Mouse (Mus musculus): Measurements from ENCODE around the gene Terb1. TPM values are rescaled to one million over a fixed set of nuclear protein-coding genes. Genes with fewer than 3 reads are reported as not detected.

The Terb1 gene
- polyA plus RNA-seq (2015; fragmentation: Nextera tagmentation; extraction: Ambion mirVana): 0.11 and 0.13 TPM in 2 replicates

- 3% methylated on average over 63 of the region's 64 CpGs for WGBS
- no peaks in the 10 kb centered on the region for H3K4me1 ChIP-seq (ENCODE audit: control insufficient read depth, insufficient read depth, low read length)
- H3K9me3 ChIP-seq (replicated peaks; ENCODE audit: control insufficient read depth, low read length): no peaks in the 10 kb centered on the region
- H3K27ac ChIP-seq (ENCODE audit: low read length): no peak within 1 kb of the TSS
- peak within 1 kb of the TSS; percentile 97 for H3K4me2 ChIP-seq (ENCODE audit: low read depth, low read length)
- no peaks in the 10 kb centered on the region for H3K27me3 ChIP-seq (ENCODE audit: control insufficient read depth, insufficient read depth, low read length)
- H3K9ac ChIP-seq (ENCODE audit: low read length): peak within 1 kb of the TSS; percentile 79
- peak; percentile 75 for ATAC-seq (replicated peaks; ENCODE audit: extremely low read depth, insufficient read depth, low FRiP score)
- peaks cover 7% of the 10 kb centered on the region; the same call in 1 of the 2 replicates for H3K36me3 ChIP-seq (ENCODE audit: control insufficient read depth, insufficient read depth)
- peak within 1 kb of the TSS; percentile 64 for H3K4me3 ChIP-seq (ENCODE audit: low read length)
Observed at GRCm38 (mm10) chr8:104509061-104510006, at the start of gene Terb1. TSS of gene Terb1 (minus strand) at chr8:104509910.

- Histone ChIP-seq H3K9ac (ENCODE audit: low read length) (no peak overlapping the region), H3K4me1 (ENCODE audit: control insufficient read depth, insufficient read depth, low read length) (no peaks in the 10 kb centered on the region), H3K4me3 (ENCODE audit: low read length) (no peak overlapping the region), H3K27ac (ENCODE audit: low read length) (no peak overlapping the region), H3K36me3 (ENCODE audit: control insufficient read depth, insufficient read depth) (no peaks in the 10 kb centered on the region), H3K4me2 (ENCODE audit: low read depth, low read length) (no peak overlapping the region), H3K27me3 (ENCODE audit: control insufficient read depth, insufficient read depth, low read length) (0 out of 2 replicates have a peak, but pooled peaks cover 4% of the 10 kb centered on the region), H3K9me3 (replicated peaks; ENCODE audit: control insufficient read depth, low read length) (no peaks in the 10 kb centered on the region)
- WGBS: 39% methylated on average over 7 of the region's 7 CpGs
- no peak for ATAC-seq (replicated peaks; ENCODE audit: extremely low read depth, insufficient read depth, low FRiP score)
Observed at GRCm38 (mm10) chr8:104557226-104557625, 47.5 kb upstream of the Terb1 start.

GRCm38 (mm10) chr8:104555191-104555590 lies 45.5 kb upstream of the Terb1 start:
- H3K4me3 ChIP-seq (ENCODE audit: low read length): no peak overlapping the region
- WGBS: 72% methylated on average over 4 of the region's 4 CpGs
- H3K4me2 ChIP-seq (ENCODE audit: low read depth, low read length): no peak overlapping the region
- no peaks in the 10 kb centered on the region for H3K36me3 ChIP-seq (ENCODE audit: control insufficient read depth, insufficient read depth)
- H3K9me3 ChIP-seq (replicated peaks; ENCODE audit: control insufficient read depth, low read length): no peaks in the 10 kb centered on the region
- no peak overlapping the region for H3K27ac ChIP-seq (ENCODE audit: low read length)
- ATAC-seq (replicated peaks; ENCODE audit: extremely low read depth, insufficient read depth, low FRiP score): no peak
- no peaks in the 10 kb centered on the region for H3K4me1 ChIP-seq (ENCODE audit: control insufficient read depth, insufficient read depth, low read length)
- no peak overlapping the region for H3K9ac ChIP-seq (ENCODE audit: low read length)
- 0 out of 2 replicates have a peak, but pooled peaks cover 4% of the 10 kb centered on the region for H3K27me3 ChIP-seq (ENCODE audit: control insufficient read depth, insufficient read depth, low read length)

- ATAC-seq (replicated peaks; ENCODE audit: extremely low read depth, insufficient read depth, low FRiP score): no peak
- H3K27me3 ChIP-seq (ENCODE audit: control insufficient read depth, insufficient read depth, low read length): peaks cover 45% of the 10 kb centered on the region
- no peak overlapping the region for H3K27ac ChIP-seq (ENCODE audit: low read length)
- 80% methylated on average over 8 of the region's 8 CpGs for WGBS
- no peak overlapping the region for H3K9ac ChIP-seq (ENCODE audit: low read length)
- H3K4me1 ChIP-seq (ENCODE audit: control insufficient read depth, insufficient read depth, low read length): peaks cover 11% of the 10 kb centered on the region; the same call in 1 of the 2 replicates
- H3K4me3 ChIP-seq (ENCODE audit: low read length): no peak overlapping the region
- no peaks in the 10 kb centered on the region for H3K36me3 ChIP-seq (ENCODE audit: control insufficient read depth, insufficient read depth)
- H3K4me2 ChIP-seq (ENCODE audit: low read depth, low read length): no peak overlapping the region
- no peaks in the 10 kb centered on the region for H3K9me3 ChIP-seq (replicated peaks; ENCODE audit: control insufficient read depth, low read length)
Observed at GRCm38 (mm10) chr8:104543440-104544045, 33.8 kb upstream of the Terb1 start.

GRCm38 (mm10) chr8:104542160-104542559 lies 32.5 kb upstream of the Terb1 start:
- no peak overlapping the region for H3K27ac ChIP-seq (ENCODE audit: low read length)
- no peaks in the 10 kb centered on the region for H3K36me3 ChIP-seq (ENCODE audit: control insufficient read depth, insufficient read depth)
- WGBS: 9% methylated on average over 11 of the region's 11 CpGs
- no peak for ATAC-seq (replicated peaks; ENCODE audit: extremely low read depth, insufficient read depth, low FRiP score)
- H3K9me3 ChIP-seq (replicated peaks; ENCODE audit: control insufficient read depth, low read length): no peaks in the 10 kb centered on the region
- peak overlapping the region; percentile 38; the same call in 1 of the 2 replicates for H3K4me2 ChIP-seq (ENCODE audit: low read depth, low read length)
- no peak overlapping the region for H3K9ac ChIP-seq (ENCODE audit: low read length)
- peaks cover 47% of the 10 kb centered on the region for H3K27me3 ChIP-seq (ENCODE audit: control insufficient read depth, insufficient read depth, low read length)
- peak overlapping the region; percentile 62 for H3K4me3 ChIP-seq (ENCODE audit: low read length)
- peaks cover 11% of the 10 kb centered on the region; the same call in 1 of the 2 replicates for H3K4me1 ChIP-seq (ENCODE audit: control insufficient read depth, insufficient read depth, low read length)

GRCm38 (mm10) chr8:104541515-104541880 lies 31.8 kb upstream of the Terb1 start:
- no peak overlapping the region for H3K27ac ChIP-seq (ENCODE audit: low read length)
- H3K4me2 ChIP-seq (ENCODE audit: low read depth, low read length): peak overlapping the region; percentile 98
- H3K4me3 ChIP-seq (ENCODE audit: low read length): peak overlapping the region; percentile 62
- ATAC-seq (replicated peaks; ENCODE audit: extremely low read depth, insufficient read depth, low FRiP score): no peak
- WGBS: 18% methylated on average over 8 of the region's 8 CpGs
- peak overlapping the region; percentile 71 for H3K9ac ChIP-seq (ENCODE audit: low read length)
- no peaks in the 10 kb centered on the region for H3K36me3 ChIP-seq (ENCODE audit: control insufficient read depth, insufficient read depth)
- peaks cover 11% of the 10 kb centered on the region; the same call in 1 of the 2 replicates for H3K4me1 ChIP-seq (ENCODE audit: control insufficient read depth, insufficient read depth, low read length)
- no peaks in the 10 kb centered on the region for H3K9me3 ChIP-seq (replicated peaks; ENCODE audit: control insufficient read depth, low read length)
- peaks cover 47% of the 10 kb centered on the region for H3K27me3 ChIP-seq (ENCODE audit: control insufficient read depth, insufficient read depth, low read length)

- Histone ChIP-seq H3K4me2 (ENCODE audit: low read depth, low read length) (peak overlapping the region; percentile 98), H3K36me3 (ENCODE audit: control insufficient read depth, insufficient read depth) (no peaks in the 10 kb centered on the region), H3K9me3 (replicated peaks; ENCODE audit: control insufficient read depth, low read length) (no peaks in the 10 kb centered on the region), H3K27ac (ENCODE audit: low read length) (no peak overlapping the region), H3K27me3 (ENCODE audit: control insufficient read depth, insufficient read depth, low read length) (peaks cover 47% of the 10 kb centered on the region), H3K4me1 (ENCODE audit: control insufficient read depth, insufficient read depth, low read length) (peaks cover 11% of the 10 kb centered on the region; the same call in 1 of the 2 replicates), H3K4me3 (ENCODE audit: low read length) (peak overlapping the region; percentile 62), H3K9ac (ENCODE audit: low read length) (peak overlapping the region; percentile 71)
- WGBS: under 1% methylated on average over 76 of the region's 76 CpGs
- ATAC-seq (replicated peaks; ENCODE audit: extremely low read depth, insufficient read depth, low FRiP score): peak; percentile 33
Observed at GRCm38 (mm10) chr8:104540710-104541514, 31.2 kb upstream of the Terb1 start.

GRCm38 (mm10) chr8:104540238-104540637 lies 30.5 kb upstream of the Terb1 start:
- peak overlapping the region; percentile 98 for H3K4me2 ChIP-seq (ENCODE audit: low read depth, low read length)
- H3K9ac ChIP-seq (ENCODE audit: low read length): no peak overlapping the region
- H3K9me3 ChIP-seq (replicated peaks; ENCODE audit: control insufficient read depth, low read length): no peaks in the 10 kb centered on the region
- peak overlapping the region; percentile 62 for H3K4me3 ChIP-seq (ENCODE audit: low read length)
- no peaks in the 10 kb centered on the region for H3K36me3 ChIP-seq (ENCODE audit: control insufficient read depth, insufficient read depth)
- H3K27me3 ChIP-seq (ENCODE audit: control insufficient read depth, insufficient read depth, low read length): peaks cover 47% of the 10 kb centered on the region
- ATAC-seq (replicated peaks; ENCODE audit: extremely low read depth, insufficient read depth, low FRiP score): no peak
- 44% methylated on average over 7 of the region's 7 CpGs for WGBS
- no peak overlapping the region for H3K27ac ChIP-seq (ENCODE audit: low read length)
- peaks cover 16% of the 10 kb centered on the region for H3K4me1 ChIP-seq (ENCODE audit: control insufficient read depth, insufficient read depth, low read length)

Measured in heart, embryonic 16.5 days (tissue).